Mouse (Mus musculus): ENCODE measurements around the gene Myo15b. TPM values are rescaled to one million over a fixed set of nuclear protein-coding genes. Genes with fewer than 3 reads are reported as not detected.
A peak's percentile ranks its signal among the peaks of the same experiment; 100 is the strongest.

Gene Myo15b
- polyA plus RNA-seq (2012; rRNA removed), result 1.1 TPM in 2 replicates

DNA sequence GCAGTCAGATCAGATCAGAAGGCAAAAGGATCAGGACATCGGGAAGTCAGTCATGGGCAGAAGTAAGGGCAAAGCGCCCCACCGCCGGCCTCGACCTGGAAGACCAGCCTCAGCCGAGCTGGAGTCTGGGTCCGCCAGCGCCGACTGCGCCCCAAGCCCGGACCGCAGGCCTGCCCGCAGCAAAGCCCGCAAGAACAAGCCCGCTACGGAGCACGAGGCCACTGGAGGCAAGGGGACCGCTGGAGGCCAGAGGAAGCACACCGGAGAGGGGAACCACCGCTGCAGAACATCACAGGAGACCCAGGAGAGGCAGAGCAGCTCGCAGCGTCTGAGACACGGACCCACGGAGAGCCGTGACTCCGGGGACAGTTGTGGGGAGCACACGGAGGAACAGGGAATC is at the start of gene Myo15b:
TSS of gene Myo15b (plus strand) at position 53 of the 400 bp plus-strand sequence.
- Histone ChIP-seq H3K27ac (ENCODE audit: insufficient read depth, low read length) (no peak within 1 kb of the TSS), H3K4me3 (ENCODE audit: insufficient read depth, low read length) (no peak within 1 kb of the TSS), H3K4me1 (ENCODE audit: control insufficient read depth, insufficient read depth, low read length) (no peaks in the 10 kb centered on the region)
- no peak for TF ChIP-seq CTCF (IDR thresholded peaks at IDR 0.05; ENCODE audit: extremely low read depth, insufficient read depth, low read length)
- no peak for TF ChIP-seq POLR2A (IDR thresholded peaks at IDR 0.05; ENCODE audit: extremely low read depth, insufficient read depth, low read length)

DNA sequence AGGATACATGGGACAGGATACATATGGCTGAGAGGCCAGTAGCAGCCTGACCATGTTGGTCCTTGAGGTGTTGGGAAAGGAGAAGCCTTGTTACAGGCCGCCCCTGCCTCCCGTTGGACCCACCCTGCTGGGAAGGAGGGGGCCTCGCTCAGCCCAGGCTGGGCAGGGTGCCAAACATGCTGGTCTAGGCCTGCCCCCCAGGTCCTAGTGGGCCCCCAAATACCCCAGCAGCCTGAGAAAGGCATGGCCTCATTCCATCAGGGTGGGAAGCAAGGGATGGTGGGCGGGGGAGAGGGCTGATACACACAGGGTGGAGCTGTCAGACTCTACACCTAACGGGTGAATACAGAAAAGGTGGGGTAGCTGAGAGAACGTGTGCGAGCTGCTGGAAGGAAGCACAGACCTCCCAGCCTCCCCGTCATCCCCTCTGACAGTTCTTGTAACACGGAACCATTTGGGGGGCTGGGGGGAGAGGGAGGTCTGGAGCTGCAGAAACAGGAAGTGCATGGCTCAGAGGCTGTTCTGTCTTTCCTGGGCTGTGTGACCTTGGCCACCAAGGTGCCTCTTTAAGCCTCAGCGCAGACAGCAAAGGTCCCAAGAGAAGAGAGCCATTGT is 49.4 kb upstream of the Myo15b start:
- Histone ChIP-seq H3K4me1 (ENCODE audit: control insufficient read depth, insufficient read depth, low read length) (no peaks in the 10 kb centered on the region), H3K27ac (ENCODE audit: insufficient read depth, low read length) (peak overlapping the region; percentile 70)
- TF ChIP-seq POLR2A (IDR thresholded peaks at IDR 0.05; ENCODE audit: extremely low read depth, insufficient read depth, low read length) (no peak), CTCF (IDR thresholded peaks at IDR 0.05; ENCODE audit: extremely low read depth, insufficient read depth, low read length) (no peak)

DNA sequence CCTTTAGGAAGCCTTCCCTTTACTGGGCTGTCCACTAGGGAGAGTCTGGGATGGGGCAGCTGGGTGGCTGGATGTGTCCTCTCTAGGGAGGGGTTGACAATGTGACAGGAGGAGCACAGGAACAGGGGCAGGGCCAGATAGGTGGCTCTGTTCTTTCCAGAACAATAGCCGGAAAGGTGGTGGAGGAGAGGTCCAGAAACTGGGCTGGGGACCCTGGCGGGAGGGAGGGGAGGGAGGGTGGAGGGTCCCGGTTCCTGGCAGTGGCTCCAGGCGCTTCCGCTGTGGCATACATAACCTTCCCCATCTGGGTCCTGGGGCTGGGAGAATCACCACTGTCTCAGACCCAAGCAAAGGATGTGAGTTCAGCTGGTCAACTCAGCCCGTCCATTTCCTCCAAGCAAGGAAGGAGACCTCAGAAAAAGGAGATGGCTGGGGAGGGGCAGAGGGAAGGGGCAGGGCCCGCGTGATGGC is 48.9 kb upstream of the Myo15b start:
- Histone ChIP-seq H3K27ac (ENCODE audit: insufficient read depth, low read length) (peak overlapping the region; percentile 70), H3K4me3 (ENCODE audit: insufficient read depth, low read length) (peak overlapping the region; percentile 52; the same call in 1 of the 2 replicates), H3K4me1 (ENCODE audit: control insufficient read depth, insufficient read depth, low read length) (no peaks in the 10 kb centered on the region)
- no peak for TF ChIP-seq POLR2A (IDR thresholded peaks at IDR 0.05; ENCODE audit: extremely low read depth, insufficient read depth, low read length)
- TF ChIP-seq CTCF (IDR thresholded peaks at IDR 0.05; ENCODE audit: extremely low read depth, insufficient read depth, low read length), result no peak

More for the DNA sequence above, 49.4 kb upstream of the Myo15b start:
- H3K4me3 ChIP-seq (ENCODE audit: insufficient read depth, low read length), result no peak overlapping the region

DNA sequence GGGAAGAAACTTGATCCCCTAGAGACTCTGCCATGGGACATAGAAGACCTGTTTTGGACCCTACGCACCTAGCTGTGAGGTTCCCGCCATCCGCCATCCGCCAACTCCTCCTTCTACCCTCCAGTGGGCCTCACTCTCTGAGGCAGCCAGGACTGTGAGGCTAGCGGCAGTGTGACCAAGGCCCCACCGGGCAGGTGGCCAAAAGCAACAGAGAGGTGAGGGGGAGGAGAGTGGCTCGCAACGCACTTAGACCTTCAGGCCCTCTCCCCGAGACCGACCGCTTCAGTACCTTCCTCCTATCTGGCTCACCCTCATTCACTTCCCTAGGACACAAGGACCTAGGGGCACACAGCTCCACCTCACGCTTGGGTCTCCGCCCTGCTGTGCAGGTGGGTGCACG is 47.8 kb upstream of the Myo15b start:
- Histone ChIP-seq H3K27ac (ENCODE audit: insufficient read depth, low read length) (peak overlapping the region; percentile 58; the same call in 1 of the 2 replicates), H3K4me3 (ENCODE audit: insufficient read depth, low read length) (peak overlapping the region; percentile 52), H3K4me1 (ENCODE audit: control insufficient read depth, insufficient read depth, low read length) (peaks cover under 1% of the 10 kb centered on the region; the same call in 1 of the 2 replicates)
- no peak for TF ChIP-seq CTCF (IDR thresholded peaks at IDR 0.05; ENCODE audit: extremely low read depth, insufficient read depth, low read length)
- TF ChIP-seq POLR2A (IDR thresholded peaks at IDR 0.05; ENCODE audit: extremely low read depth, insufficient read depth, low read length), result no peak

DNA sequence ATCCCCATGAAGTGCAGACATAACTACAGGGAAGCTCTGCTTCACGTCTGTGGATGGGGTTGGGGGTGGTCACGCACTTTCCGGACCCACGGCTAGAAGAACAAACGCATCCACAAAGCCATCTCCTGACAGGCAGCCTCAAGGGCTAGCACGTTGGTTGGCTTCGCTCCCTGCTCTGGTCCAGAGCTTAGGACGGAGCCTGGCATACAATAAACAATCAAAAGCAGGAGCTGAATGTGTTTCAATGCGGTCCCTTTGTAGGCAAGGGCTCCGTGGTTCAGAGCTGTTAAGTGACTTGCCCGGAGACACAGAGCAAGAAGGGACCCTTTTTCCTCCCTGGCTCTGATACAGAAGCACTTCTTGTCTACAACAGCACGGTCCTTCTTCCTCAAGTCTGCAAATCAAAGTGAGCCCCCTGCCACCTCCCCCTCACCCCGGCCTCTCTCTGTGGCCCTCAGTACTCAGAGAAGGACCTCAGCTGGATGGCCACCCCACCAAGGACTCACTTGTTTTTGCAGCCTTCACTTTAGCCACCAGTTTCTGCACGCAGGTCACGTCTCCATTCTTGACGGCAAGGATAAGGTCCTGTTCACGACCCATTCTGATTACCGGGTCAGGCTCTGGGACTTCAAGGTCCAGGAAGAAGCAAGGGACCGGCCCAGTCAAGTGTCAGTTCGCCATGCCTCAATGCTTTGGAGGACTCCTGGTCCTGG is 46.7 kb upstream of the Myo15b start:
- H3K4me3 ChIP-seq (ENCODE audit: insufficient read depth, low read length), result peak overlapping the region; percentile 52
- H3K27ac ChIP-seq (ENCODE audit: insufficient read depth, low read length), result peak overlapping the region; percentile 85
- TF ChIP-seq POLR2A (IDR thresholded peaks at IDR 0.05; ENCODE audit: extremely low read depth, insufficient read depth, low read length) (no peak), CTCF (IDR thresholded peaks at IDR 0.05; ENCODE audit: extremely low read depth, insufficient read depth, low read length) (no peak)
- H3K4me1 ChIP-seq (ENCODE audit: control insufficient read depth, insufficient read depth, low read length), result peaks cover 4% of the 10 kb centered on the region; the same call in 1 of the 2 replicates

DNA sequence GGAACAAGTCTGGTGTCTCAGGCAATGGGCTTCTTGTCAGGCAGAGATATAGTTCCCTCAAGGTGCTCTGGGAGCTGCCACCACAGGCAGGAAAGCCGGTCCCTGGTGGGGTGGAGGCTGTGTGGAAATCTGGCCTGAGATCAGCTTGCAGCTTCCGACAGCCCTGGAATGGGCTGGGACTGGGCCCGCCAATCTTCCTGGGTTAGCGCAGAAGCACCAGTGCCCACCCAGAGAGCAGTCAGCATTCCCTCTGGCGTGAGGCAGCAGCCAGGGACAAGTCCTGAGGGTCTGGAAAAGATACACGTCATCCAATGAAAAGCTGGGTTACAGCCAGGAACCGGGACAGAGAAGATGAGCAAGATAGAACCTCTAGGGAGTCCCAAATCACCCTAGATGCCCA is 46.1 kb upstream of the Myo15b start:
- Histone ChIP-seq H3K4me3 (ENCODE audit: insufficient read depth, low read length) (peak overlapping the region; percentile 52), H3K27ac (ENCODE audit: insufficient read depth, low read length) (peak overlapping the region; percentile 85), H3K4me1 (ENCODE audit: control insufficient read depth, insufficient read depth, low read length) (peaks cover 4% of the 10 kb centered on the region; the same call in 1 of the 2 replicates)
- TF ChIP-seq POLR2A (IDR thresholded peaks at IDR 0.05; ENCODE audit: extremely low read depth, insufficient read depth, low read length) (no peak), CTCF (IDR thresholded peaks at IDR 0.05; ENCODE audit: extremely low read depth, insufficient read depth, low read length) (no peak)

DNA sequence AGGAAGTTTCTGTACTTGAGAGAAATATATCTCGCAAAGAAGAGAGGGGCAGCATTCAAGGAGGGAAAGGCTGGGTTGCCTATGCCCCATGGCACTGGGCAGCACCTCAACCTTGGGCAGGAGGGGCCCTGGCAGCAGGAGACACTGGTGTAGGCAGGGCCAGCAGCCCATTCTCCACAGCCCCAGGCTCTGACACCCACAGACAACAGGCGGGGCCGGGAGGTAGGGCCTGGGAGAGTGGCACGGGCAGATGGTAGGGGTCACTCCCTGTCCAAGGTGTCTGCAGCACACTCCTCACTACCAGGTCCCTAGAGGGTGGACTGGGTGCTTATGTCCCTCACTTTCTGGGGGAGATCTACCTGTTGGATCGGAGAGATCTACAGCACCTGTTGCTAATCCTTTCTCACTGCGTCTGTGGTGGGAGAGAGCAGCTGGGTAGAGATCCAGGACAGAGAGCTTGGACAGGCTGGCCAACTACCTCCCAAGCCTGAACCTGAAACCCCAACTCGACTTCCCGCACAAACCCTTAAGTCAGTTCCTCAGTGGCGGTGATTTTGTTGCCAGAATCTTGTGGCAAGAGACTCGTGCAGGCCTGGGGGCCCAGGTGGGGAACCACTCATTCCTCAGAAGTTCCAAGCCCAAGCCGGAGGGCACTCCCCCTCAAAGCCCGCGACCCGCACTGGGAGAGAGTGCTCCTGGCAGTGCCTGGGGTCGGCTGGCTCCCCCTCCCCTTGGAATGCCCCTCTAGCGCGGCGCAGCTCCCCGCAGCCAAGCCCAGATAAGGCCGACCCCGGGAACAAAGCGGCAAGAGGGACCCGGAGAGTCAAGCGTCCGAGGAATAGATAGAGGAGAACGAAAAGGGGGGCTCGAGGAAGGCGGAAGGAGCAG is 45.4 kb upstream of the Myo15b start:
- peak overlapping the region; percentile 85 for H3K27ac ChIP-seq (ENCODE audit: insufficient read depth, low read length)
- H3K4me1 ChIP-seq (ENCODE audit: control insufficient read depth, insufficient read depth, low read length), result peaks cover 4% of the 10 kb centered on the region; the same call in 1 of the 2 replicates
- H3K4me3 ChIP-seq (ENCODE audit: insufficient read depth, low read length), result peak overlapping the region; percentile 52
- TF ChIP-seq POLR2A (IDR thresholded peaks at IDR 0.05; ENCODE audit: extremely low read depth, insufficient read depth, low read length) (no peak), CTCF (IDR thresholded peaks at IDR 0.05; ENCODE audit: extremely low read depth, insufficient read depth, low read length) (no peak)

DNA sequence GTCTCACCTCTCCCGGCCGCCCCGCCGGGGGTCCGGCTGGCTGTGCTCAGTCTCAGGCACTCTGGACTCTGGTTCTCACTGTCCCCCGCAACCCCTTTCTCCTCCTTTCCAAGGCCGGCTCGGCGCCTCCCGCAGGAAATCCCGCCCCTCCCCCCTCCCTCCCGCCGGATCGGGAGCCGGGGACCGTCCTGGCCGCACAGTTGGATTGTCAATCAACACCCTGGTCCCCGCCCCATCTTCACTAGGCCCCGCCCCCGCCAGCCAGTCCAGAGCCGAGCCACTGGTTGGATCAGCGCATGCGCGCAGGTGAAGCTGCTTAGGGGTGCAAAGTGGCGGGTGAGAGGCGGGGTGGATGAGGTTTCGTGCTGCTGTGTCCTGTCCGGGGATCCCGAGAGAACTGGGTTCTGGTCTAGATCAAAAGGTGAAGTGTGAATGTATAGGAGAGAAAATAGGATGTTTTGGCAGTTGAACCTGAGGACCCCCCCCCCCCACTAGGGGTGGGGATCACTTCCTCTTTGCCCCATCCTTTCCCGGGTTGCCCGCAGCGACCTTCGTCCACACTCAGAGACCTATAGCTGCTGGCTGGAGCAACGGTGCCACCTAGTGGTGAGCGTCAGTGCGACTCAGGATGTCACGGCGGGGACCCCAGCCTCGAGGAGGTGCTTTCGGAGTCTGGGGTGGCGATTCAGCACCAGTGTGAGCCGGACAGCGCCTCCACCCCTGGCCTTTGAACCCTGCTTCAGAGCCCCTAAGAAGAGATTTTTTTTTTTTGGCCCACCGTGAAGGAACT is 44.5 kb upstream of the Myo15b start, which contains the start of gene Caskin2:
TSS of gene Caskin2 (minus strand) at position 133 of the 790 bp plus-strand sequence.
- Histone ChIP-seq H3K4me1 (ENCODE audit: control insufficient read depth, insufficient read depth, low read length) (peaks cover 4% of the 10 kb centered on the region; the same call in 1 of the 2 replicates), H3K4me3 (ENCODE audit: insufficient read depth, low read length) (peak within 1 kb of the TSS; percentile 52), H3K27ac (ENCODE audit: insufficient read depth, low read length) (peak within 1 kb of the TSS; percentile 85)
- peak; percentile 54; the same call in 1 of the 2 replicates for TF ChIP-seq POLR2A (IDR thresholded peaks at IDR 0.05; ENCODE audit: extremely low read depth, insufficient read depth, low read length)
- TF ChIP-seq CTCF (IDR thresholded peaks at IDR 0.05; ENCODE audit: extremely low read depth, insufficient read depth, low read length), result peak; percentile 88

Data from cortical plate, adult 2 months (tissue).